Mouse (Mus musculus) heart, adult 2 months (tissue): Measurements from ENCODE around the gene Dio1.
A peak's percentile ranks its signal among the peaks of the same experiment; 100 is the strongest.

Experiments
- CTCF ChIP-seq: fragments of 200-600 bp; IDR thresholded peaks from 2 replicates; pipeline ENCODE4 v1.8.1; 2022; ENCODE audit warnings: antibody characterized with exemption, mild to moderate bottlenecking, moderate library complexity
- POLR2A ChIP-seq: fragments of 200-500 bp; IDR thresholded peaks from 2 replicates; pipeline ENCODE4 v1.6.1; 2011; ENCODE audit warnings: mild to moderate bottlenecking, low read depth, low read length, control low read depth; ENCODE audit not compliant: insufficient read depth

DNA sequence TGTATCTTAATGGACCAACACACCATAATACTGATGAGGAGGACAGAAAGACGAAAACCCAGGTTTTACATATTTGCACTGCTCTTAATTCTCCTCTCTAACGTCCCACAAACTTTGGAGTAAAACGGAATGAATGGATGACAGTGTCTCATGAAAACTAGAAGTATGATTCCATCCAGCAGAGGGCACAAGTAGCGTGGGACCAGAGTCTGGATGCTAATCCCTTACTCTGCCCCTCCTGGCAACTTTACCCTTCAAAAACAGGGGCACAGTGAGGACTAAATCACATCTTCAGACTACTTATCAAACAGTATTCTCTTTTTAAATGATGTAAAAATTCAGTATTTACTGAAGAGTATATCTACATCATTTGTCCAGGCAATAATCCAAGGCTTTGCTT is 56.5 kb downstream of the Dio1 start:
- peak; percentile 74 for TF ChIP-seq CTCF
- TF ChIP-seq POLR2A, result no peak
